Mouse (Mus musculus) monocyte, adult 2 months (primary cell): ENCODE measurements at regions not wholly inside any gene's neighbourhood (a gene's known extent, or its start where the extent isn't known, plus 50 kb on each side); places are given as distances from the start of the nearest gene placed in this dataset.

Experiments used
- DNase-seq, 2 experiments: peaks; one replicate each; pipeline ENCODE4 v3.0.0; 2022; ENCODE audit warnings: low spot score in 2 of 2, low read depth in 1 of 2

- no peak for DNase-seq
These were observed 88.8 kb upstream of the Gpc5 start for GRCm38 (mm10) chr14:115003223-115003622.

- DNase-seq, result no peak
These were observed 87.1 kb upstream of the Gpc5 start for GRCm38 (mm10) chr14:115004733-115005405.

- DNase-seq, result no peak
These were observed 81.1 kb upstream of the Gpc5 start for GRCm38 (mm10) chr14:115010877-115011276.

- DNase-seq, result no peak
These were observed 76.7 kb upstream of the Gpc5 start for GRCm38 (mm10) chr14:115015299-115015698.

GRCm38 (mm10) chr14:115017410-115018153 is 74.4 kb upstream of the Gpc5 start:
- peak; percentile 7 to 19 for DNase-seq

GRCm38 (mm10) chr14:115028011-115028410 is 64.0 kb upstream of the Gpc5 start:
- DNase-seq, result no peak

- DNase-seq, result no peak
These were observed 60.3 kb upstream of the Gpc5 start for GRCm38 (mm10) chr14:115031734-115032133.

GRCm38 (mm10) chr14:115033375-115033969 is 58.5 kb upstream of the Gpc5 start:
- no peak for DNase-seq

GRCm38 (mm10) chr14:115034718-115035437 is 57.1 kb upstream of the Gpc5 start:
- no peak for DNase-seq

- no peak for DNase-seq
These were observed 54.8 kb upstream of the Gpc5 start for GRCm38 (mm10) chr14:115037086-115037793.

GRCm38 (mm10) chr14:115038788-115039187 is 53.2 kb upstream of the Gpc5 start:
- DNase-seq, result no peak

- no peak for DNase-seq
These were observed 52.5 kb upstream of the Gpc5 start for GRCm38 (mm10) chr14:115039524-115039923.

GRCm38 (mm10) chr14:115040091-115040571 is 51.9 kb upstream of the Gpc5 start:
- DNase-seq, result no peak

- peak; percentile 63 to 71 for DNase-seq
These were observed 51.3 kb upstream of the Gpc5 start for GRCm38 (mm10) chr14:115040578-115041206.

- no peak for DNase-seq
These were observed 50.5 kb upstream of the Gpc5 start for GRCm38 (mm10) chr14:115041336-115042054.

- peak; percentile 38 to 72 for DNase-seq
These were observed 49.9 kb upstream of the Gpc5 start for GRCm38 (mm10) chr14:115042055-115042564.
